Mouse (Mus musculus) CH12.LX (cell line): ENCODE results near the gene Fut4.

Experiments
- BHLHE40 ChIP-seq: IDR thresholded peaks from 2 replicates; pipeline ENCODE4 v1.6.1; 2011; ENCODE audit warnings: mild to moderate bottlenecking, low read depth, low read length, improper control_type of control experiment
- CHD1 ChIP-seq: IDR thresholded peaks from 2 replicates; pipeline ENCODE4 v1.6.1; 2012; ENCODE audit warnings: low read depth, low read length, improper control_type of control experiment, inconsistent platforms
- CTCF ChIP-seq, 2 experiments: IDR thresholded peaks in 1 of 2; conservative IDR thresholded peaks in 1 of 2; 2 replicates each; pipeline ENCODE4 v1.5.1; 2011 to 2012; ENCODE audit warnings: low read depth in 2 of 2, low read length in 2 of 2, improper control_type of control experiment in 1 of 2, inconsistent platforms in 1 of 2, mild to moderate bottlenecking in 1 of 2, moderate library complexity in 1 of 2
- ELF1 ChIP-seq: IDR thresholded peaks from 2 replicates; pipeline ENCODE4 v1.6.1; 2014; ENCODE audit warnings: low read depth, mild to moderate bottlenecking, inconsistent platforms, low read length, improper control_type of control experiment
- EP300 ChIP-seq: IDR thresholded peaks from 2 replicates; pipeline ENCODE4 v1.6.1; 2011; ENCODE audit warnings: low read length, improper control_type of control experiment
- GABPA ChIP-seq: IDR thresholded peaks from 2 replicates; pipeline ENCODE4 v1.6.1; 2012; ENCODE audit warnings: low read depth, low read length, improper control_type of control experiment, inconsistent platforms; ENCODE audit not compliant: insufficient replicate concordance
- MXI1 ChIP-seq: IDR thresholded peaks from 2 replicates; pipeline ENCODE4 v1.6.1; 2011; ENCODE audit warnings: mild to moderate bottlenecking, low read depth, low read length, improper control_type of control experiment
- NRF1 ChIP-seq: IDR thresholded peaks from 2 replicates; pipeline ENCODE4 v1.6.1; 2014; ENCODE audit warnings: low read depth, mild to moderate bottlenecking, inconsistent platforms, low read length, improper control_type of control experiment, moderate library complexity
- POLR2A ChIP-seq: IDR thresholded peaks from 2 replicates; pipeline ENCODE4 v1.6.1; 2011; ENCODE audit warnings: low read depth, mild to moderate bottlenecking, improper control_type of control experiment, low read length
- RCOR1 ChIP-seq: conservative IDR thresholded peaks from 2 replicates; pipeline ENCODE4 v1.6.1; 2012; ENCODE audit warnings: low read depth, mild to moderate bottlenecking, inconsistent platforms, low read length, improper control_type of control experiment
- TCF12 ChIP-seq: IDR thresholded peaks from 2 replicates; pipeline ENCODE4 v1.6.1; 2014; ENCODE audit warnings: low read depth, mild to moderate bottlenecking, inconsistent platforms, low read length, improper control_type of control experiment
- USF1 ChIP-seq: IDR thresholded peaks from 2 replicates; pipeline ENCODE4 v1.6.1; 2014; ENCODE audit warnings: low read depth, mild to moderate bottlenecking, inconsistent platforms, low read length, improper control_type of control experiment
- ZKSCAN1 ChIP-seq: IDR thresholded peaks from 2 replicates; pipeline ENCODE4 v1.6.1; 2012; ENCODE audit warnings: low read depth, inconsistent platforms, low read length, improper control_type of control experiment, borderline replicate concordance

DNA sequence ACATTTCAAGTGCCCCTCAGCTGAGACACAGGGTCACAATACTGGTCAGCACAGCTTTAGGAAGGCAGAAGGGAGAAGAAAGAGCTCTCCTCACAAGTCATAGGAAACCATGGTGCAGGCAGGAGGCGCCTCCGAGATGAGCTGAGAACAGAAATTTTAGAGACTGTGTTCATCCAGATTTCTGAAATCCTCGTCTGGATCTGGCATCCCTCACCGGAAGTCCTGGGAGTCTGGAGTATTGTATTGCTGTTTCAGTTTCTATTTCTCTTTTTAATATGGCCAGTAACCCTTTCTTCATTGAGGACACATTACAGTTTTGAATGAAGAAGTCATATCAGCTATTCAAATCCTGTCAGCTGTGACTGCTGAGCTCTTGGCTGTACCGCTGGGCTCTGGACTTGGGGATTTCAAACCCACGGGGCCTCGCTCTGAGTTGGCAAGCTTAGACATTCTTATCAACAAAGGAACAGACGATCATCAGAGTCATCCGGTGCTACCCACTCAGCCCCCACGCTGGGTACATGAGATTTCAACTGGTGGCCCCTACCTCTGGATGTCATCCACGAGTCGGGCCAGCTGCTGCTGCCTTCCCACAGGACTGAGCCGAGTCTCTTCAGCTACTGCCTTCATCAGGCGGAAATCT, 34.4 kb downstream of the Fut4 start:
- TF ChIP-seq POLR2A, result no peak
- TF ChIP-seq CHD1, result no peak
- no peak for TF ChIP-seq USF1
- TF ChIP-seq CTCF (conservative IDR thresholded peaks at IDR 0.05 in 1 of 2, IDR thresholded peaks at IDR 0.05 in 1 of 2; ENCODE audit: low read depth in 2 of 2, low read length in 2 of 2), result no peak
- TF ChIP-seq GABPA, result no peak
- no peak for TF ChIP-seq MXI1
- no peak for TF ChIP-seq RCOR1
- TF ChIP-seq BHLHE40, result no peak
- no peak for TF ChIP-seq EP300
- no peak for TF ChIP-seq TCF12
- no peak for TF ChIP-seq ZKSCAN1
- TF ChIP-seq NRF1, result no peak
- TF ChIP-seq ELF1, result no peak
